Comparison of ENCODE assay signal across 25 mouse cellular contexts in the genomic region with DNA sequence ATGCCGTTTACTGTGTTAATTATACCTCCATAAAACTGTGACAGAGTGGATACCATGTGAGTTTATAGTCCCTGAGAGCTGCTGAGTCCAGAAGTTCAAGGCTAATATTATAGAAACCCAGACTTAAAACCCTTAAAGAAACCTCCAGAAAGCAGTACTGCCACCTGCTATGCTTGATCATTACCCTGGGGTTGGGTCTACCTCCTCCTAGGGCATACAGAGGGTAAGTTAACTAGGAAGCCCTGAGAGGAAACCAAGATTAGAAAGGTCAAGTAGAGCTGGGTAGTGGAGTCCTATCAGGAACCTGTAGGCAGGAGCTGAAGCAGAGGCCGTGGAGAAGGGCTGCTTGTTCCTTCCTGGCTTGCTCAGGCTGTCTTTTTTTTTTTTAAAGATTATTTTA. TPM values are rescaled to one million over a fixed set of nuclear protein-coding genes. Genes with fewer than 3 reads are reported as not detected.
A peak's percentile ranks its signal among the peaks of the same experiment; 100 is the strongest.
DNase-seq lines count a peak whose midpoint lies in the region; ATAC-seq and TF ChIP-seq lines count a peak whose summit lies in the region.
"Had no signal": no experiment of that assay in that cellular context is flagged by ENCODE, and none has a peak within 500 bp of the region (broad histone marks: within the 10 kb centered on the region; RNA-seq: fewer than 3 reads in every experiment).

No protein-coding gene starts in this region.

- H3K9me3 ChIP-seq in intestine, embryonic 15.5 days, result no peaks in the 10 kb centered on the region
- no peaks in the 10 kb centered on the region for H3K9me3 ChIP-seq in intestine, postnatal 0 days (ENCODE audit: control insufficient read depth)
- H3K9me3 ChIP-seq: embryonic facial prominence, embryonic 10.5 days; embryonic facial prominence, embryonic 12.5 days; forebrain, embryonic 13.5 days; forebrain, embryonic 15.5 days had no signal

- no peak for TF ChIP-seq POLR2A in small intestine, adult 2 months (IDR thresholded peaks at IDR 0.05; ENCODE audit: low read depth, low read length)

- no peak for TF ChIP-seq CTCF in intestine, postnatal 0 days (IDR thresholded peaks at IDR 0.05; ENCODE audit: low read depth)
- TF ChIP-seq CTCF in small intestine, adult 2 months (IDR thresholded peaks at IDR 0.05; ENCODE audit: extremely low read depth, insufficient read length, insufficient replicate concordance, low read depth, low read length), result no peak

- H3K4me1 ChIP-seq in intestine, embryonic 15.5 days (replicated peaks), result no peaks in the 10 kb centered on the region
- no peaks in the 10 kb centered on the region for H3K4me1 ChIP-seq in intestine, postnatal 0 days (replicated peaks; ENCODE audit: control insufficient read depth, insufficient read depth, low read length)
- 0 out of 2 replicates have a peak, but pooled peaks cover 2% of the 10 kb centered on the region for H3K4me1 ChIP-seq in small intestine, adult 2 months (ENCODE audit: control insufficient read depth, insufficient read depth, insufficient read length, low read length)
- H3K4me1 ChIP-seq: embryonic facial prominence, embryonic 10.5 days; embryonic facial prominence, embryonic 12.5 days; forebrain, embryonic 13.5 days; forebrain, embryonic 15.5 days had no signal

- H3K27me3 ChIP-seq in intestine, embryonic 15.5 days (replicated peaks), result no peaks in the 10 kb centered on the region
- no peaks in the 10 kb centered on the region for H3K27me3 ChIP-seq in intestine, postnatal 0 days (replicated peaks; ENCODE audit: control insufficient read depth, insufficient read depth, low read length)
- no peaks in the 10 kb centered on the region for H3K27me3 ChIP-seq in small intestine, adult 2 months (ENCODE audit: control insufficient read depth, insufficient read depth, low read length)
- H3K27me3 ChIP-seq: CH12.LX; embryonic facial prominence, embryonic 12.5 days; forebrain, embryonic 13.5 days; forebrain, embryonic 15.5 days; Patski had no signal

- no peak overlapping the region for H3K4me3 ChIP-seq in intestine, embryonic 15.5 days (replicated peaks)
- no peak overlapping the region for H3K4me3 ChIP-seq in intestine, postnatal 0 days (ENCODE audit: low read depth, low read length)
- no peak overlapping the region for H3K4me3 ChIP-seq in small intestine, adult 2 months (ENCODE audit: low read depth, low read length)
- H3K4me3 ChIP-seq: embryonic facial prominence, embryonic 10.5 days; embryonic facial prominence, embryonic 12.5 days; forebrain, embryonic 13.5 days; forebrain, embryonic 15.5 days had no signal

- no peak overlapping the region for H3K9ac ChIP-seq in intestine, embryonic 15.5 days
- no peak overlapping the region for H3K9ac ChIP-seq in intestine, postnatal 0 days (ENCODE audit: low read depth, low read length)
- H3K9ac ChIP-seq: embryonic facial prominence, embryonic 12.5 days; forebrain, embryonic 13.5 days; forebrain, embryonic 15.5 days; forebrain, postnatal 0 days had no signal

- peak overlapping the region; percentile 42; the same call in 1 of the 2 replicates for H3K27ac ChIP-seq in intestine, embryonic 15.5 days
- peak overlapping the region; percentile 41; the same call in 1 of the 2 replicates for H3K27ac ChIP-seq in intestine, postnatal 0 days (ENCODE audit: low read depth, low read length)
- peak overlapping the region; percentile 49; the same call in 1 of the 2 replicates for H3K27ac ChIP-seq in small intestine, adult 2 months (ENCODE audit: insufficient read depth, low read depth, low read length)
- H3K27ac ChIP-seq: embryonic facial prominence, embryonic 10.5 days; embryonic facial prominence, embryonic 12.5 days; forebrain, embryonic 13.5 days; forebrain, embryonic 15.5 days had no signal

- H3K36me3 ChIP-seq in intestine, embryonic 15.5 days, result no peaks in the 10 kb centered on the region
- H3K36me3 ChIP-seq in intestine, postnatal 0 days (ENCODE audit: control insufficient read depth, insufficient read depth), result no peaks in the 10 kb centered on the region
- H3K36me3 ChIP-seq in small intestine, adult 2 months (ENCODE audit: control insufficient read depth, insufficient read depth, low read length), result no peaks in the 10 kb centered on the region
- H3K36me3 ChIP-seq: embryonic facial prominence, embryonic 10.5 days; embryonic facial prominence, embryonic 12.5 days; forebrain, embryonic 15.5 days; G1E had no signal

- no peak overlapping the region for H3K4me2 ChIP-seq in intestine, embryonic 15.5 days (replicated peaks)
- no peak overlapping the region for H3K4me2 ChIP-seq in intestine, postnatal 0 days (replicated peaks; ENCODE audit: low read depth)
- H3K4me2 ChIP-seq: embryonic facial prominence, embryonic 12.5 days; forebrain, embryonic 13.5 days; forebrain, embryonic 15.5 days had no signal

- DNase-seq in layer of hippocampus, adult 8-10 months (ENCODE audit: low spot score in 2 of 2), result no peak
- no peak for DNase-seq in lung, postnatal 25 days (ENCODE audit: low spot score)
- DNase-seq: adrenal gland, adult 8-10 months; adrenal gland, postnatal 25 days; B cell, adult 2 months; cerebellum, adult 11 months; cerebellum, adult 18-20 months; cerebellum, adult 8-10 months; cerebellum, adult 9-11 months; cerebellum, postnatal 14 days; forebrain, postnatal 0 days had no signal

- peak; percentile 92 for ATAC-seq in intestine, embryonic 15.5 days
- peak; percentile 88 for ATAC-seq in intestine, postnatal 0 days
- ATAC-seq: activated CD4-positive, CD25-positive, alpha-beta regulatory T cell, adult 4 months; CD4-positive, CD25-positive, alpha-beta regulatory T cell, adult 4 months; forebrain, embryonic 13.5 days; forebrain, embryonic 15.5 days; forebrain, postnatal 0 days; Patski had no signal

- WGBS in intestine, embryonic 15.5 days, result 67% methylated on average over 2 of the region's 2 CpGs
- 31% methylated on average over 2 of the region's 2 CpGs for WGBS in intestine, postnatal 0 days
- 27% methylated on average over 2 of the region's 2 CpGs for WGBS in small intestine, adult 2 months

RNA-seq across cellular contexts. Expression of gene Cby3, which starts 2.1 kb away (rescaled TPM):
- 0.42 and 0.49 TPM in 2 replicates for polyA plus RNA-seq in intestine, embryonic 15.5 days (2015; fragmentation: Nextera tagmentation; extraction: Ambion mirVana)
- 0.17 and 0.30 TPM in 2 replicates for polyA plus RNA-seq in intestine, postnatal 0 days (2015; fragmentation: Nextera tagmentation; extraction: Ambion mirVana)
- polyA plus RNA-seq in small intestine, adult 2 months (2012; rRNA removed), result 0.15 and 0.51 TPM in 2 replicates
- total RNA-seq in layer of hippocampus, adult 8-10 months (2022), result under 1 TPM in 1 of 4 experiments, not detected in 3; 0.96 TPM
- total RNA-seq: adrenal gland, adult 18-20 months; adrenal gland, adult 8-10 months; adrenal gland, postnatal 25 days; adrenal gland, postnatal 4 days; CH12.LX; forebrain, postnatal 0 days; G1E had no signal
- polyA plus RNA-seq: activated CD4-positive, CD25-positive, alpha-beta regulatory T cell, adult 4 months; CD4-positive, CD25-positive, alpha-beta regulatory T cell, adult 4 months; G1E; Patski had no signal

RNA-seq across cellular contexts. Expression of gene Hnrnph1, which starts 24.6 kb away (rescaled TPM):
- 302 and 324 TPM in 2 replicates for polyA plus RNA-seq in intestine, embryonic 15.5 days (2015; fragmentation: Nextera tagmentation; extraction: Ambion mirVana)
- 111 and 112 TPM in 2 replicates for polyA plus RNA-seq in intestine, postnatal 0 days (2015; fragmentation: Nextera tagmentation; extraction: Ambion mirVana)
- polyA plus RNA-seq in small intestine, adult 2 months (2012; rRNA removed), result 5.9 and 11.5 TPM in 2 replicates
- 100 to 1,000 TPM; 246 to 288 (median 274) TPM for total RNA-seq in layer of hippocampus, adult 8-10 months (2022)

RNA-seq across cellular contexts. Expression of gene Canx, which starts 26.7 kb away (rescaled TPM):
- 358 and 379 TPM in 2 replicates for polyA plus RNA-seq in intestine, embryonic 15.5 days (2015; fragmentation: Nextera tagmentation; extraction: Ambion mirVana)
- 181 and 187 TPM in 2 replicates for polyA plus RNA-seq in intestine, postnatal 0 days (2015; fragmentation: Nextera tagmentation; extraction: Ambion mirVana)
- polyA plus RNA-seq in small intestine, adult 2 months (2012; rRNA removed), result 12.0 and 31.9 TPM in 2 replicates
- 100 to 1,000 TPM; 388 to 462 (median 411) TPM for total RNA-seq in layer of hippocampus, adult 8-10 months (2022)
